Mouse (Mus musculus): Measurements from ENCODE around the gene Plxnb1.

Plxnb1 gene

GRCm38 (mm10) chr9:109095137-109095982, at the start of gene Plxnb1:
Gene Plxnb1, plus strand, starts transcription at chr9:109095389.
- no peak for DNase-seq (ENCODE audit: extremely low read depth, low read depth, low spot score)

GRCm38 (mm10) chr9:109046306-109046705, 48.9 kb upstream of the Plxnb1 start:
- DNase-seq (ENCODE audit: extremely low read depth, low read depth, low spot score): no peak

GRCm38 (mm10) chr9:109049316-109049715, 45.9 kb upstream of the Plxnb1 start:
- no peak for DNase-seq (ENCODE audit: extremely low read depth, low read depth, low spot score)

- no peak for DNase-seq (ENCODE audit: extremely low read depth, low read depth, low spot score)
Measured at GRCm38 (mm10) chr9:109049996-109050673, 45.1 kb upstream of the Plxnb1 start.

DNA sequence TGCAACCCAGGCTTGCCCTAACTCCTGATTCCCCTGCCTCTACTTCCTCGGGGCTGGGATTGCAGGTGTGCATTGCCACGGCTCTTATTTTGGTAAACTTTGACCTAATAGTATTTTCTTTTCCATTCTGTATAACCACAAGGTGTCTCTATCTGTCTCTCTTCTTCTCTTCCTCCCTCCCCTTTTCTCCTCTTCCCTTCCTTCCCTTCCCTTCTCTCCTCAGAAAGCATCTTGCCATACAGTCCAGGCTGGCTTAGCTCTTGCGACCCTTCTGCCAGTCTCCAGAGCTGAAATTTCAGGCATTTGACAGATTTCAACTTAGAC, 44.6 kb upstream of the Plxnb1 start:
- DNase-seq (ENCODE audit: extremely low read depth, low read depth, low spot score): no peak

DNA sequence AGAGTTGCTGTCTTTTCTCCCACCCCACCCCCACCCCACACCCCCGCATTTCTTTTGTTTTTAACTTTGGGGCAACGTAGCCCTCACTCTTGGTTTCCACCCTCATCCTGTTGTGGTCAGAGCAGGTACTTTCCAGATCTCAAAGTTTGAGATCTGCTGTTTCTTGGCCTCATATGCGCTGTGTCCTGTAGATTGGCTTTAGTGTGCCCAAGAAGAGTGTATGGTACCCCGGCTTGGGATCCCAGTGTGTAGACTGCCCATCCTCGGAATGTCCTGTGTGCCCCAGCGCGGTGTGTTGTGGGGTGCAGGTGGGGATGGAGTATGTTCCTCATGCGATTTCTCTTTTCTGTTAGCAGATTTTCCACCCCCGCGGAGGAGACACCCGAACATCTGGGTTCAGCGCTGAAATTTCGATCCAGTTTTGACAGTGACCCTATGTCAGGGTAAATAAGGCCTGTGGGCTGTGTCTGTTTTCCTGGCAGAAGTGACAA, 44.1 kb upstream of the Plxnb1 start:
- no peak for DNase-seq (ENCODE audit: extremely low read depth, low read depth, low spot score)

DNA sequence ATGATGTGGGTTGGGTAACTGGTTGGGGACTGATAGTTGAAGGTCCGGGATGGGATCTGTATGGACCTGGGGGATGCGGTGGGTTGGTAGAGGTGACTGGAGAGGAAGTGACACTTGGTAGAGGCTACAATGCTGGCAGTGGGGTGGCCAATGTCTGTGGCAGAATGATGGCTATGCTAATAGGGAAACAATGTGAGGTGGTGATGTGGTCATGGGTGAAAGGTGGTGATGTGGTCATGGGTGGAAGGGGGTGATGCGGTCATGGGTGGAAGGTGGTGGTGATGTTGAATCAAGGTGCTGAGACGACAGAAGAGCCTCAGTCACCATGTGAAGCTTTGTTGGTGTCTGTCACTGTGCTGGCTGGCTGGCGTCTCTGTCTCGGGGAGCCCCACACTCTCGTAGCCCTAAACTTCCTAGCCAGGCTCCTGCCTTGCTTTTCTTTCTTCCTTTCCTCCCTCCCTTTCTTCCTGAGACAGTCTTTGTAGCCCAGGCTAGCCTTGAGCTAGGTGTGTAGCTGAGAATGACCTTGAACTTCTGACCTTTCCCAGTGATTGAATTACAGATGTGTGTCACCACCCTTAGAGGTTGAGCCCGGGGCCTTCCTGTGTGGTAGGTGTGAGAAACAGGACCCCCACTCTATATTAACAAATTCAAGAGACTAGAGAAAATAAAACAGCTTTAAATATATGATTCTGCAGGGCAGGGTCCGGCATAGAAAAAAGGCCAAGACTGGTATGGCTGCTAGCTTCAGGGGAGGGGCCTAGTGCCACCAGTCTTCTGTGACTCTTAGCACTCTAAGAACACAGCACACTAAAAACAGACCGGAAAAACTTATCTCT, 43.3 kb upstream of the Plxnb1 start:
- DNase-seq (ENCODE audit: extremely low read depth, low read depth, low spot score): no peak

- DNase-seq (ENCODE audit: extremely low read depth, low read depth, low spot score): no peak
Measured at GRCm38 (mm10) chr9:109052490-109053260, 42.5 kb upstream of the Plxnb1 start.

GRCm38 (mm10) chr9:109053366-109053765, 41.8 kb upstream of the Plxnb1 start:
- DNase-seq (ENCODE audit: extremely low read depth, low read depth, low spot score): no peak

DNA sequence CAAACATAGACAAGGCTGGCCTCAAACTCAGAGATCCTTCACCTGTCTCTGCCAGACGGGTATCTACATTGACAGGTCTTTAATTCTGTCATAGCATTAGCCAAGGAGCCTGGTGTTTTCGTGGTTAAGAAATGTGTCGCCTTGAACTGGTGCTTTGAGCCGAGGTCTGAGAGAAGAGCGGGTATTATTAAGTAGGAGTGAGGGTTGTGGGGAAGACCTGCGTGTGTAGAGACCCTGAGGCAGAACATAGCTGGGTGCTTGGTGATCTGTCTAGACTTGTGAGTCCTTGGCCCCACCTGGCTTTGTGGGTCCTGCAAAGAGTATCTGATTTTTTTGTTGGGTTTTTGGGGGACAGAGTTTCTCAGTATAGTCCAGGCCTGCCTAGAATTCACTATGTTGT, 41.3 kb upstream of the Plxnb1 start:
- no peak for DNase-seq (ENCODE audit: extremely low read depth, low read depth, low spot score)

- DNase-seq (ENCODE audit: extremely low read depth, low read depth, low spot score): peak; percentile 49
Measured at GRCm38 (mm10) chr9:109054712-109055111, 40.5 kb upstream of the Plxnb1 start.

- DNase-seq (ENCODE audit: extremely low read depth, low read depth, low spot score): no peak
Measured at GRCm38 (mm10) chr9:109055271-109056030, 39.7 kb upstream of the Plxnb1 start.

DNA sequence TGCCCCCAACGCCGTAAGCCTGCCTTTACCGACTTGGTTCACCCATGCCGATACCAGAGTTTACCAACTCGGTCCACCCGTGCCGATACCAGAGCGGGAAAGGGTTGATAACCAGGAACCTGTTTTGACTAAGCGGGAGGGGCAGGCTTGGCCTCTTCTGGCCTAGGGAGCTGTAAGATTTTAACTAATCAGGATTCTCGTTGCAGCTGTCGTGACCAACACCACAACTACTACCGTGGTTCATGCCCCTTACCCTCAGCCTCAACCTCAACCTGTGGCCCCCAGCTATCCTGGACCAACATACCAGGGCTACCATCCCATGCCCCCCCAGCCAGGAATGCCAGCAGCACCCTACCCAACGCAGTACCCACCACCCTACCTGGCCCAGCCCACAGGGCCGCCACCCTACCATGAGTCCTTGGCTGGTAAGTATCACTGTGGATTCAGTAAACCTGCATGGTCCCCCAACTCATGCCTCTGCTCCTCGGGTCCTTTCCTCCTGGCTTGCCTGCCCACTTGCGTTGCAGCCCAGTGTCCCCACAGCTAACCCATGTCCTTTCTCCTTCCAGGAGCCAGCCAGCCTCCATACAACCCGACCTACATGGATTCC, 39.0 kb upstream of the Plxnb1 start:
- DNase-seq (ENCODE audit: extremely low read depth, low read depth, low spot score): no peak

- no peak for DNase-seq (ENCODE audit: extremely low read depth, low read depth, low spot score)
Measured at GRCm38 (mm10) chr9:109056916-109057315, 38.3 kb upstream of the Plxnb1 start.

GRCm38 (mm10) chr9:109057543-109057942, 37.6 kb upstream of the Plxnb1 start:
- DNase-seq (ENCODE audit: extremely low read depth, low read depth, low spot score): no peak

DNA sequence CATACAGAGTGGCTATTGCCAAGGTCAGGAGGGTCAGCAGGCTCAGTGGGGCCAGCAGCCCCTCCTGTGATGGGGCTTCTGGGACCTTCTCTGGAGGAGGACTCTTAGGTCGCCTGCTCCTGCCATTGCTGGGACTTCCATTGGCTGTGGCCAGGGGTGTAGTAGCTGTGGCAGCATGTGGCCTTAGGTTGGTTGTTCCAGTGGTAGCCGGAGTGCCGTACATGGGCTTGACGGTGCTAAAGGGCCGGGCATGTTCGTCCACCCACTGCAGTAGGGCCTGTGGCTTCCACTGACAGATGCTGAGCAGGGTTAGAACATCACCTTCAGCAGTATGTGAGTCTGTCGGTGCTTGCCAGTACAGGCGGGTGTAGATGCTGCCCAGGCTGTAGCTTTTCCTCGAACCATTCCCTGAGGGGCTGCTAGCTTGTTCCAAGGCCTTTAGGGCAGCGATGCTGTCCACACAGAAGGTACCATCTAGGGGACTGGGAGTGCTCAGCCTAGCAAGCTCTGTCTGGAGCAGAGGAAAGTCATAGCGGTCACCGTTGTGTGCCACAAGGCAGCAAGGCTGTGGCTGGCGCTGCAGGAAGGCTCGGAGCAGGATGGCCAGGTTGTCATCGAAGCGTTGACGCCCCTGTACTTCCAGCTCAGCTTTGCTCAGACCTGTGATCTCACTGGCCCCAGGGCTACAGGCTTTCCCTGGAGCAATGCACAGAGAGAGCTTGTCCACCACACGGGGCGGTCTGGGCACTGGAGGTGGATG, 37.0 kb upstream of the Plxnb1 start:
- DNase-seq (ENCODE audit: extremely low read depth, low read depth, low spot score): no peak

DNA sequence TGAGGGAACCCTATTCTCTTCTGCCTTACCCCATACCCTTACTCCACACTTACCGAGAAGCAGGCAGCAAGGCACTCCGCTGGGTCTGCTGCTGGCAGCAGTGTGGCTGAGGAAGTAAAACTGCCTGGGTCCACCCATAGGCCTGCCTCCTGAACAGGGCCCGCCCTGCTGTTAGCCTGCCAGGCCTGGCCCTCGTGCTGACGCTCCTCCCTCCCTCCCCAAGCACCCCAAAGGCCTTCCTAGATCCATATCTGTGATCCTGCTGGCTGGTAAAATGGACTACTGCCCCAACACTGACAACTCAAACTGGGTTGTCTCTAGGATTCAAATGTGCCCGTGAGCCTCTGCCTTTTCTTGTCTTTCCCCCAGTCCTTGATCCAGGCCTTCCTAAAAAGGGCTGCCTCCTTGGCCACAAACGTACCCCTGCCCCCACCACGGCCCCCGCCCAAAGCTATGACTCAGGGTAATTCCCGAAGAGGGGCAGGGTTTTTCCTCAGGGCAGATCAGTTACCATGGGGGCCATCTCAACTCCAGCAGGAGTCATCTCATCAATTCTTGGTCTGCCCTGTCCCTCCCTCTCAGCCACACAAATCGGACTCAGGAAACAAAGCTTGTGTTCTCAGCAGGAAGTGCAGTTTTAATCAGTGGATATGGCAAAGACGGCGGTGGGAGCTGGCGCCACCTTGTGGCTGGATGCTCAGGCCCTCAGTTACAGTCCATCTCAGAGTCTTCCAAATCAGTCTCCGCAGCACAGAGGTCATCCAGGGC, 35.9 kb upstream of the Plxnb1 start, which contains the start of gene Trex1:
Trex1 (minus strand) TSS at position 599 of the 768 bp plus-strand sequence.
- peak; percentile 52 for DNase-seq (ENCODE audit: extremely low read depth, low read depth, low spot score)

Measured in fat pad, adult 2 months (tissue).